Mouse (Mus musculus): ENCODE measurements around the gene Zfp263. TPM values are rescaled to one million over a fixed set of nuclear protein-coding genes. Genes with fewer than 3 reads are reported as not detected.

The Zfp263 gene
- total and polyA plus RNA-seq, 3 experiments = 7.5 to 20.4 (median 18.3) TPM

Other genes starting within 250 kb of the Zfp263 start
- not detected for gene Olfr161, start 153.1 kb upstream of the Zfp263 start, total RNA-seq (2021)
- gene Olfr161, start 153.1 kb upstream of the Zfp263 start, polyA plus RNA-seq (2012; rRNA removed) = not detected in 2 replicates
- not detected for gene Mefv, start 26.0 kb upstream of the Zfp263 start, total RNA-seq (2021)
- gene Mefv, start 26.0 kb upstream of the Zfp263 start, polyA plus RNA-seq (2012; rRNA removed) = not detected in 2 replicates
- gene Olfr15, start 86.8 kb downstream of the Zfp263 start, total RNA-seq (2021) = not detected
- not detected in 2 replicates for gene Olfr15, start 86.8 kb downstream of the Zfp263 start, polyA plus RNA-seq (2012; rRNA removed)
- 10 to 100 TPM in 1 of 2 experiments, 1 to 10 TPM in 1; 4.7 to 15.2 TPM for gene Zfp174, start 103.2 kb downstream of the Zfp263 start, total RNA-seq (2021)
- 2.7 and 5.0 TPM in 2 replicates for gene Zfp174, start 103.2 kb downstream of the Zfp263 start, polyA plus RNA-seq (2012; rRNA removed)
- gene Naa60, start 128.3 kb downstream of the Zfp263 start, total RNA-seq (2021) = 100 to 1,000 TPM in 1 of 2 experiments, 10 to 100 TPM in 1; 75.7 to 106 TPM
- gene Naa60, start 128.3 kb downstream of the Zfp263 start, polyA plus RNA-seq (2012; rRNA removed) = 91.3 and 122 TPM in 2 replicates
- gene Zfp597, start 140.5 kb downstream of the Zfp263 start, total RNA-seq (2021) = 10 to 100 TPM; 11.7 to 19.7 TPM
- 3.2 and 4.1 TPM in 2 replicates for gene Zfp597, start 140.5 kb downstream of the Zfp263 start, polyA plus RNA-seq (2012; rRNA removed)
- under 1 TPM in 1 of 2 experiments, not detected in 1; 0.52 TPM for gene Gm20695, start 140.6 kb downstream of the Zfp263 start, total RNA-seq (2021)
- not detected in 2 replicates for gene Gm20695, start 140.6 kb downstream of the Zfp263 start, polyA plus RNA-seq (2012; rRNA removed)
- gene 1700037C18Rik, start 164.6 kb downstream of the Zfp263 start, total RNA-seq (2021) = 1 to 10 TPM; 4.0 to 6.3 TPM
- gene 1700037C18Rik, start 164.6 kb downstream of the Zfp263 start, polyA plus RNA-seq (2012; rRNA removed) = 11.4 and 11.9 TPM in 2 replicates
- 10 to 100 TPM; 14.4 to 18.2 TPM for gene Cluap1, start 164.7 kb downstream of the Zfp263 start, total RNA-seq (2021)
- gene Cluap1, start 164.7 kb downstream of the Zfp263 start, polyA plus RNA-seq (2012; rRNA removed) = 10.3 and 15.2 TPM in 2 replicates
- gene Nlrc3, start 232.5 kb downstream of the Zfp263 start, total RNA-seq (2021) = 1 to 10 TPM; 2.4 to 3.5 TPM
- gene Nlrc3, start 232.5 kb downstream of the Zfp263 start, polyA plus RNA-seq (2012; rRNA removed) = 8.2 and 8.3 TPM in 2 replicates

All from adrenal gland, adult 2 months (tissue).